Mouse (Mus musculus) thymus, postnatal 14 days (tissue): Measurements from ENCODE around the gene Ogdh.
"Not testable (repeated sequence)": the region's sequence is repeated elsewhere in the genome, so short reads cannot be mapped to it uniquely, and the experiment has no call there.

ENCODE experiments used
- DNase-seq: peaks from one replicate; pipeline ENCODE4 v3.0.0; 2021

The Ogdh gene

DNA sequence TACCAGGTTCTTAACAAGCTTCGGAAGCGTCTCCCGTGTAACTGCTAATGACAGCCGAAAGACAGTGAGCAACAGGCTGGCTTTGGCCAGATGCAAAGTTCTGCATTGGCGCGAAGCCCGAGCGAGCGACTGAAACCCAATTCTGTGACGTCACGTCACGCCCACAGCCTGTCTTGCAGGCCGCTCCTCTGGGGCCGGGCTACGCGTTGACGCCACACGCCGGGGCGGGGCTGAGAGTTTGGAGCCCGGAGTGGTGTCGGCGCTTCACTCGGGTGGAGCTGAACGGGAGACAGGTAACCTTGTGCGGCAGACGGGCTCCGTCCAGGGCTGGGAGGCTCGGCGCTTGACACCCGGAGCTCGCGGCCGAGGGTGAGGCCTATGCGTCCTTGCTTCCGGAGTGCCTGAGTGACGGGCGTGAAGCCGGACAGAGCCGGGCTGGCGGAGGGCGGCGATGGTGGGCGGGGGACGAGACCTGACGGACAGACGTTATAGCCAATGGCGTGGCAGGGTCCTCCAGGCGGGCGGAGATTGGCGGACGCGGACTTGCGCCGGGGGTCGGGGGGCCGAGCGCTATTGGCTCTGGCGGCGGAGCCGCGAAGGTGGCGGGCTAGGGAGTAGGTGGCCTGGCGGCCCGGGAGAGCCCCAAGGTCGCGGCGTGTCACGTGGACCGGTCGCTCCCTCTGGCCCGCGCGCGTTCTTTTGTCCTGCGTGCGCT lies at the start of gene Ogdh:
Gene Ogdh, plus strand, starts transcription at position 233 of the 715 bp plus-strand sequence.
- DNase-seq = peak; percentile 99

DNA sequence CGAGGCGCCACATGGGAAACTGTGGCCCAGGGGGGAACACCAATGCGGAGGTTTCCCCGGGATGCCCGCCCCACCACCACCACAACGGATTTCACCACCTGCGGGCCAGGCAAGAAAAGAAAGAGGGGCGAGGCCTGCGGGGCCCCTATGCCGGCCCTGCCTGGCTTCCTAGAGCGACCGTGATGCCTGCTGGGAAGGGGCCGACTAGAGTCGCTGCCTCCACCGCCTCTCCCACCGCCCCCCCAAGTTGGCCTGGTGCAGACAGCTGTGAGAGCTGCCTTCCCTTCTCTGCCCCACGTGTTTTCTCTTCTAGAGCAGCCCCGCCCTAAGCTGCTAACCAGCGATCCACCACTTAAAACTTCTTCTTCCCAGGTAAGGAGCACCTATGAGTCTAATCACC lies 46.7 kb upstream of the Ogdh start:
- no peak for DNase-seq

DNA sequence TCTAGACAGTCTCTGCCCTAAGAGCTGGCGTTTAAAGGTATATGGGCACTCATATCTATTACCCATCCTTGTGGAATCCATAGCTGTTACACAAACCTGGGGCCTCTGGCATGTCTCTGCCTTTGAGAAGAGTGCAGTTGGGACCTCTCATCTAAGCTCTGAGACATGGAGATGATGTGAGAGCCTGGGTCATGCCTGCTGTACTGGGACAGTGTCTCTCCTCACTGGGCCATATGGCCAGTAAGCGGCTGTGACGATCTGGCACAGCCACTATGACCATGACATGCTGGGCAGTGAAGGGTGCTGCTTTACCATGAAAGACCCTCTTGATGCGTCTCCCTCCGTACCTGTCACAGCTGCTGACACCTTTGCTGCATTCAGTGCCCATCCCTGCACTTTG lies 39.2 kb upstream of the Ogdh start:
- no peak for DNase-seq

DNA sequence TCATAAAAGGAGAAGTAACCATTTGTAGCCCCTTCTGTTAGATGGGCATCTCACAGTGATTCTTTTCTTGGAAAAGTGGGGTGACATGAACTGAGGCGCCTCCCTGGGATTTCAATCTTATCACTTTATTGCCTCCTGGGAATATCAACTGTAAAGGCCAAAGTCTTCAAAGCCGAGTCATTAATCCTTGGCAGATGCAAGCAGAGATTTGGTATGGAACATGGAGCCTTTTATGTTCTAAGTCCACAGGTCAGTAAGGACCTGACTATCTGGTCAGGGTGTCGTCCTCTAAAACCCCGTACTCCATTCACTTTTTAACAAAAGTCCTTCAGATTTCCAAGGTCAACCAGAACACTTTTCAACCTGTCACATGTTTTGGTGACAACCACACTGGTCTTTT lies 38.6 kb upstream of the Ogdh start:
- DNase-seq = no peak

DNA sequence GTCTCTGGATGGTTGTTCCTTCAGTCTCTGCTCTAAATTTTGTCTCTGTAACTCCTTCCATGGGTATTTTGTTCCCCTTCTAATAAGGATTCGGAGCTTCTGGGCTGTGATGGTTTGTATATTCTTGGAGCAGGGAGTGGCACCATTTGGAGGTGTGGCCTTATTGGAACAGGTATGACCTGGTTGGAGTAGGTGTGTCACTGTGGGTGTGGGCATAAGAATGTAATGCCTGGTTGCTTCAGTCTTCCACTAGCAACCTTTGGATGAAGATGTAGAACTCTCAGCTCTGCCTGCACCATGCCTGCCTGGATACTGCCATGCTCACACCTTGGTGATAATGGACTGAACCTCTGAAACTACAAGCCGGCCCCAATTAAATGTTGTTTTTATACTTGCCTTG lies 36.8 kb upstream of the Ogdh start:
- not testable (repeated sequence) for DNase-seq

DNA sequence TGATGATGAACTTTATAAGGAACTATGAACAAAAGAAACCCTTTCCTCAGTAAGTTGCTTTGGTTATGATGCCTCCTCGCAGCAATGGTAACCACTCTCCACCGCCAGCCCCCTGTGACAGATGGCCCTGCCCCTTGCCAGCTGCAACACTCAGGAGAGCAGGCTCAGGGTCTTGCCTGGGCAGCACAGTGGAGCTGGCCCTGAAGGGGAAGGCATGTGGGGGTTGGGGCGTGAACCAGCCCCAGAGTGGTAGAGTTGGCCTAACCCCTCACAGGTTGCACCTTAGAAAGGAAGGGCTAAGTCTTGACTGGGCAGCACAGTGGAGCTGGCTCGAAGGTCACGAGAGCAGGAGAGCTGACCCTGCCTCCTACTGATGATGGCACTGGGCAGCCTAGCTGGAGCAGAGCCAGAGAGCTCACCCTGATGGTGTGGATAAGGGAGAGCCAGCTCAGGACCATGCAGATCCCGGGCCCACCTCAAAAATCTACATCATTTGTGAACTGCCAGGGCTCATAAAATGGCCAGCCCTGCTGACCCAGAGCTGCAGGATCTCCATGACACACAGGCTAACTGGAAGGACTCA lies 34.9 kb upstream of the Ogdh start:
- DNase-seq = no peak

DNA sequence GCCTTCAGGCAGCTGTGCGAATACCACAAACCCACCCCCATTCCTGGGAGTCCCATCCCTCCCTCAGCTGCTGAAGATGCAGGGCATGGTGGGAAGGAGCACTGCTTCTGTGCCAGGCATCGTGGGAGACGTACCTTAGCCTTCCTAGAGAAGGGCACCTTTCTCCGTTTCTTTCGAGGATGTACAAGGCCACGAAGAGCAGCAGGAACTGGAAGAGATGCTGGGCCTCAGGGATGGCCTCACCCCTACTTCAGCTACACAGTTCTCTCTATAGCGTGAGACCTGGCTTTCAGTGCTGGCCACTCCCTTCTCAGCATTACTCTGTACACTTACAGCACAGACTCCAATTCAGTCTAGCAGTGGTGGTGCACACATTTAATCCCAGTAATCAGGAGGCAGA lies 32.0 kb upstream of the Ogdh start:
- no peak for DNase-seq

DNA sequence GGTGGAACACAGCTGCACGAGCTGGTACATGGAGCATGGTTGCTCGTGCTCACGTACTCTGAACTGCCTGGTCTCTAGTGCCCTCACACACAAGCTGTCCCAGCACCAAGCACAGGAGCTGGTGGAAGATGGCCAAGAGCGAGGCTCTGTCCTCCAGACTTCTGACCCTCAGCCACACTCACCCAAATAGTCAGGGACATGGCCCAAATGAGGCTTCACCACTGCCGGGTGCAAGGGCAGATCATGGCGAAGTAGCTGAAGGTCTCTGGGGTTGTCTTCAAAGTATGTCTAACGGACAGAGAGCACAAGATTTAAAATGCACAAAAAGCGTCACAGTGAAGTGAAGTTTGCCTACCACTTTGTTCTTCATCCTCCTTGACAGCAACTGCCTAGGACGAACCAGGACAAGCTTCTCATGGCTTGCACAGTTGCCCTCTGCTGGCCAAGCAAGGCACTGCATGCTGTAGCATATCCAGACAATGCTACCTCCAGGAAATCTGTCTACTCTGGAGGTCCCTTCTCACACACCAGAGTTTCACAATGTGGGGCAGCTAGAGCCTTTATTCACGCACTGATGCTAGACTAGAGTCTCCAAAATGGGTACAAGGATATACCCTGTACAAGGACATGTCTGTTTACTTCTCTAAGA lies 29.9 kb upstream of the Ogdh start:
- DNase-seq = peak; percentile 75

DNA sequence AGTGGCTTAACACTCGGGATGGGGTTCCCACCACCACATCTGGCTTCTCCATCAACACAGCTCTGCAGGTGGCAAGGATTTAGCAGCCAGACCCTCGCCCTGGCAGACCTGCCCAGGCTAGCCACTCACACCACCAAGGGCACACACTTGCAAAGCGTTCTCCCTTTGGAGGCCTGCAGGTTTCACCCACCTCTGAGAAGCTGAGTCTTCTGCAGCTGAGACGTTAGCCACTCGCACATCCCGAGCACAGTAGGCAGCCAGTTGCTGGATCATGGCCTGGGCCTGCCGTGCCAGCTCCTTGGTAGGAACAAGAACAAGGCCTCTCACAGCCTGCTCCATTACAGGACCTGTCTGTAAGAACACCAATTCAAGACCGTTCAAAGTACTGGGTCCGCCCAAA lies 24.8 kb upstream of the Ogdh start:
- no peak for DNase-seq

DNA sequence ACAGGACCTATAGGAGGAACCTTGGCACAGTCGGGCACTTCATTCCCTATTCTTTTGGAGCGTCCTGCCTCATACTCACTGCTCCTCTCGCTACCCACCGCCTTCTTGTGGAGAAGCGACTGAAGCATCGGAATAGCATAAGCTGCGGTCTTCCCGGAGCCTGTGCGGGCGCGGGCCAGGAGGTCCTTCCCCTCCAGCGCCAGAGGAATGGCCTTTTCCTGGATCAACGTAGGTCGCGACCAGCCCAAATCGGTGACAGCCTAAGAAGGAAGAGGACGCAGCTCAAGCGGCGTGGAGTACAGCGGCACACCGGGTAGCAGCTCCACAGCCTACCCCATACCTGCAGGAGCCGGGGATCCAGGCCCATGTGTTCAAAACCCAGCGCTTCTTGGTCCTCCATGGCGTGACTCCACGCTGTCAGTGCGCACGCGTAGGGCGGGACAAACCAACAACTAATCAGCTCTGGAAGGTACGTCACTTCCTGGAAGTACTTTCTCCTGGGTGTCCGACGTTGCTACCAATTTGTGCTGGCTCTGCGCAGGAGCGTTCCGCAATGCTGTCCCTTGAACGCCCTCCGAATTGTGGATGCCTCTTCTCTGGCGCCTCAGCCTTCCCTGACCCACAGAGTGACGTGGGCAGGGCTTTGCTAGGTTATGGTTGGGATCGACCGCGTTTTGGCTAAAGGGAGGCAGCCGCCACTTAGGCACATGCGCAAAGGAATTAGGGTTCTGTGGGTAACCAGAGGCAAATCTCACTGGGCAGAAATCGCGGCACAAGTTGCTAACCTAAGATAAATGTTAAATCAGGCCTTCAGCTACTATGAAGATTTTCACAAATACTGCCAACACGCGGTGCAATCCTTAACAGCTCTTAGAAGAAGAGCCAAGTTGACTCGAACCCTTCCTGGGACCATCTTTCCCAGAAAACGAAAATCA lies 23.8 kb upstream of the Ogdh start, which contains the start of gene Ddx56:
Gene Ddx56, minus strand, starts transcription at position 453 of the 935 bp plus-strand sequence.
- DNase-seq = peak; percentile 91

DNA sequence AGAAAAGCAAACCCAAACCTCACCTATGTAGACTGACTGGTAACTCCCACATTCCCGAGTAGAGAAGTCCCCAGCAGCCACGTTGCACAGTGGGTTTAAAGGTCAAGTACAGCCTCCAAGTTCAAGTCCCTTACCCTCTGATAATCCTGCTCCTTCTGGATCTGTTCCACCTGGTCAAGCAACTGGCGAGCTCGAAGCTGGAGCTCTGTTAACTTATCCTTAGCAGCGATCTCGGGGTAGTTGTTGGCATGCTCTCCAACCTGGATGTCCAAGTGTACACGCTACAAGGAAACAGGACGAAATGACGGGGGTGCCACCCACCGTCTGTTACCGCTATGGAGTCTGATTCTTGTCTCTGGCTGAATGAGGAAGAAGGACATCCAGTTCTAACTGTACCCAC lies 17.8 kb upstream of the Ogdh start:
- no peak for DNase-seq

DNA sequence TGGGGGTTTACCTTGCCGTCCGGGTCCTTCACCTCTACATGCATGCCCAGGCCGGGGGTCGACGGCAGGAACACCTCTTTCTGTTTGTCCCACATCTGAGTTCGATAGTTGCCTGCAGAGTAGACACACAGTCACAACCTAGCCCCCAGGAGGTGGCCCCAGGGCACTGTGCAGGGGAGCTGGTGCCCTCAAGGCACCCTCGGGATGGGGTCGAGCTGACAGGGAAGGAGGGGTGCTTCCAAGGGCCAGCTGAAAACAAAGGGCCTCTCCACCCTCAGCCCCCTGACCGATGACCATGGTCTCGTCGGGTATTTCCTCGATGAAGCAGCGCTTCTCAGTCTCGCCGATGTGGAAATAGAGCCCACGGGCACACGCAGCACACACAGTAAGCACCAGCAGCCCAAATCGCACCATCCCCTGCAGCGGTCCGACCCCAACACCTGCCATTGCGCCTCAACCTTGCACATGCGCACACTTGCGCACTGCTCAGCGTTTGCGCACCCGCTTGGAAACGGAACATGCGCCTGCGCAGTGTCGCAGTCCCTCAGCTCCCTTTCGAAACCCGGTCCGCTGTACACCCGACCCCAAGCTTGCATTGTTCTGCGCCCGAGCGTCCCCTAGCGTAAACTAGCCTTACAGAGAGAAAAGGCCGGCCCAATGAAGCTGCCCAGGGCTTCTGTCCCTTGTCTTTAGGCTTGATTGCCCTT lies 16.9 kb upstream of the Ogdh start, which contains the start of gene Tmed4:
Gene Tmed4, minus strand, starts transcription at position 484 of the 707 bp plus-strand sequence.
- DNase-seq = peak; percentile 99

DNA sequence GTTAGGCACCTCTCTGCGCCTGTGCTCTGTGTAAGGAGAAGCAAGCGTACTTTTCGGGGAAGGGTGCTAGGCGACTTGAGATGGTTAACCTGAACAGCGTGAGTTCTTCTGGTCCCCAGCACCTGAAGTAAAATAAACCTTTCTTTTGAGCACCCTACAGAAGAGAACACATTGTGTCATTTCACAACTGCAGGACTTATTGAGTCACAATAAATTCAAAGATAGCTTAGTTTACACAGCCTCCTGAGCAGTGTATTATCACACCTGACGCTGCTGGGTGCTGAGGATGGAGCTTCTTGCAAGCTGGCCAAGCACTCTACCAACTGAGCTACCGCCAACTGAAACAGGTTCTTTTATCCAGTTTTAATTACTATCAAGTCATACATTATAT lies 16.3 kb upstream of the Ogdh start:
- no peak for DNase-seq

DNA sequence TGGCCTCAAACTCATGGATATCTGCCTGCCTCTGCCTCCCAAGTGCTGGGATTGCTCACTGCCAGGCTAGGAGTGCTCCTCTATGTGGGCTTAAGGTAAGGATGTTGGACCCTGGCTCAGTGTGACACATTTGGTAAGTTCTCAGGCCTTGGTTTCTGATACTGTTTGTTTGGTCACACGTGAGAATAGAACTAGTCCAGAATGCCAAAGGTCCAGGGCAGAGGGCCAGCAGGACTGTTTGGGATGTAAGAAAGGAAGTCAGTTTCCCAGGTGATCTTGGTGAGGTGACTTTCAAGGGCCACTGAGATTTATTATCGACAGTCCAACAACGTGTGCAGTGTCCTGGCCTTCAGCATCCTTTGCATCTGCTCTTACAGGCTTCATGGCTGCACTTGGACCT lies 15.0 kb upstream of the Ogdh start:
- DNase-seq = no peak

DNA sequence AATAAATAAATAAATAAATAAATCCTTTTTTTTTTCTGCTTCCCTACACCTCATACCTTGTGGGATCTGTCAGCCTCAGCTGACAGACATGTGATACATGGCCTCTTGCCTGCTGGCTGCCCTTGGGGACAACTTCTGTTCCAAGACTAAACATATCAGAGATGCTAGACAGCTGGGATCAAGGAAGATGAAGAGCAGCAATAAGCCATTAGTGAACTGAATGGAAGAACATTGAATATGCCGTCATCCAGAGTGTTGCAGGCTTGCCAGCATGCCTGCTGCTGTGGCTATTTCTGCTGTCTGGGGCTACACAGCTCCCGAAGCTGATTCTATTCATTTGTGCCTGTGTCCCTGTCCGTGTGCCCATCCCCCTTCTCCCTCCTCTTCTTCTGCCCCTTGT lies 8.5 kb upstream of the Ogdh start:
- DNase-seq = no peak

DNA sequence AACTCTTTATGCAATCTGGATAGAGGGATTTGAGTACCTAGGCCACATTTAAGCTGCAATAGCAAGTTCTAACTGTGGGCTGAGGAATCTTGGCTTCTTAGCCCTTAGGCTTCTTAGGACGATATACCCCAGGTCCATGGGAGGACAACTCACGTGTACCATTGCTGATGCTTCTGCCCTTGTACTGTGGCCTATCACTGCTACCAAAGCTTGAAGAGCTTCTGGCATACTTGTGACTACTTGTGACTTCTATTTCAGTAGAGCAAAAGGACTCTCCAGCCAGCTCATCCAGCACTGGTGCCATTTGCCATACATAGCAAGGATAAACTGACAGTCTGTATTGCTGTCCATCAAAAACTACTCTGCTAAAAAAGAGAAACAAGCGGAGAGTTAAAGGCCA lies 1.3 kb upstream of the Ogdh start:
- no peak for DNase-seq

DNA sequence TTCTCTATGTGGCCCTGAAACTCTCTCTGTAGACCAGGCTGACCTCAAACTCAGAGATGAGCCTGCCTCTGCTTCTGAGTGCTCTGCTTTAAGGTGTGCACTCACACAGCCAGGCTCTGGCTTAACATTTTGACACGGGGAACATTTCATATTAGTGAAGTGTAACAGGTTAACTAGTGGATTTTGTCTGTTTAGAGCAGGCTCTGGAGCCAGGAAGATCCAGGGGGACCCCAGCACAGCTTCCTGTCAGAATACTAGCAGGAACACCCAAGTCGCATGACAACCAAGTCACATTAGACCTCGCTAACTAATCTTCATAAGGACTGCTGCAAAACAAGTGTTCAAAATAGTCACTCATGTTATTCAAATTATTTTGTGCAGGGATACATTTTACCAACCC lies 550 bp upstream of the Ogdh start:
- peak; percentile 13 for DNase-seq

DNA sequence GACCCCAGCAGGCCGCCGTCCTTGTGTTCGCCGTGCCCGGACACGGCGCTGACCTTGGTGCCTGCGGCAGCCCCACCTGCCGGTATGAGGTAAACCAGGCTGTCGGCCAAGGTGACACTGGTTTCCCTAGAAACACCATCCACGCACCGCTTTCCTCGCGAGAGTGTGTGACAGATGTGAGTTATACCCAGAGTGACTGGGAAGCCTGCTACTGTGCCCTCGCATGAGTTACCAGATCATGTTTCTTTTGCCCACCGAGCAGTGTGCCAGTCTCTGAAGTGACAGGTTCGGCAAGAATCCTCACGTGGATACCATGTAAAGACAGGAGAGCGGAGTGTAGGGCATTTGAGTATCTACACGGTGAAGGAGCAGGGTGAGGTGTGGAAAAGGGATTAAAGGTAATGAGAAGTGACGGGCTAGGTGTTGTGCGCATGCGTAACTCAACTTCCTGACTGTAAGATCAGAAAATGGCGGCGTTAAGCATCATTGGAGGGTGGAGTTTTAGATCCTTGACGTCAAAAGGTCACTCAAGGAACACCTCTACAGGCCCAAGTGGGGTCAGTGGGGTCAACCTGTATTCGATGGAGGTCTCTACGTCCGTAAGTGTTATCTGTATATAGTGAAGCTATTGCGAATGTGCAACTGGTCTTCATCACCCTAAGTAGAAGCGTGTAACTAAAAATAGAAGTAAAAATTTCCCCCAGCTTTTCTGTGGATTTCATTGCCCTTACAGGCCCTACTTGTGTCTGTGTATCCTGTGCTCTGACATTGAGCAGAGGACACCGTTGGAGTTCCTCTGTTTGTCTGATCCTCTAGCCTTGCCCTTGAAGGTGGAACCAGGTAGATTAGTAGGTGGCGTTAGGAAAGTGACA lies 919 bp downstream of the Ogdh start:
- DNase-seq = peak; percentile 72

DNA sequence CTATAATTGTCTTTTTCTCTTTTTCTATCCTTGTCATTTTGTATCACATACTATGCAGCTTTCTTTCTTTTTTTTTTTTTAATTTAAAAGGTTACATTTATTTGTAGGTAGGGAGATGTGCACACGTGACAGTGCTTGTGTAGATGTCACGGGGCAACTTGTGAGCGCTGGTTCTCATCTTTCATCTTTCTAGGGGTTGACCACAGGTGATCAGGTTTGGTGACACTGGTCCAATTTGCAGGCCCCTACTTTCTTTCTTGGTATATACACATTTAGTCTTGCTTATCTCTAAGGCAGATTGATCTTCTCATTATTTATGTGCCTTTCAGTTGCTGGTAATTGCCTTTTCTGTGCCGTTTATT lies 1.5 kb downstream of the Ogdh start:
- DNase-seq = no peak

DNA sequence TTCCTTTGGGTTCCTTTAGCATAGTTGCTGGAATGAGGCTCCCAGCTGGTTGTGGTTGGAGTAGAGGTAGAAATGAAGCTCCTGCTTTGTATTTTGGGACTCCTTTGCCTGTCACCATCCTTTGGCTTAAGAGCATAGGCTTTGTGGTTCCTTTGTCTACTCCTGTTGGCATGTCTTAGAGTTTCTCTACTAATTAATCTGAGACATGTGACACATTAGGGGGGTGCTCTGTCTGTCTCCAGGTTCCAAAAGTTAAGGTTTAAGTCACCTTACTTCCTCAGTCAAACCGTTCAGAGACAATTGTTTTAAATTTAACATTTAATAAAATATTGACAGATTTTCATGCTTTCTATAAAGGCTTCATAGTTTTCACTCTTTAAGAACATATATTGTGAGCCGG lies 2.2 kb downstream of the Ogdh start:
- no peak for DNase-seq

DNA sequence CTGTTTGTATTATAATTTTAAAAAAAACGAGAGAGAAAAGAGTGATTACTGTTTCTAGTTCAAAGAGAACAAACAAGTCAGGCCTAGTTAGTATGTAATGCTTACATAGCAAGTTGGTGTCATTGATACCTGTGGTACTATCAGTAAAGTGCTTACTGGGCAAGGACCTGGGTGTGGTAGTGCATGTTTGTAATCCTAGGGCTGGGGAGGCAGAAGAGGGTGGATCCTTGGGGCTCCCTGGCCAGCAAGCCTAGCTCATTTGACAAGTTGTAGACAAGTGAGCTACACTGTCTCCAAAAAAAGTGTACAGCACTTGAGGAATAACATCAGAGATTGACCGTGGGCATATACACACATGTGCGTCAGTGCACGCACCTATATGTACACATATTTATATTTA lies 3.2 kb downstream of the Ogdh start:
- DNase-seq = no peak

DNA sequence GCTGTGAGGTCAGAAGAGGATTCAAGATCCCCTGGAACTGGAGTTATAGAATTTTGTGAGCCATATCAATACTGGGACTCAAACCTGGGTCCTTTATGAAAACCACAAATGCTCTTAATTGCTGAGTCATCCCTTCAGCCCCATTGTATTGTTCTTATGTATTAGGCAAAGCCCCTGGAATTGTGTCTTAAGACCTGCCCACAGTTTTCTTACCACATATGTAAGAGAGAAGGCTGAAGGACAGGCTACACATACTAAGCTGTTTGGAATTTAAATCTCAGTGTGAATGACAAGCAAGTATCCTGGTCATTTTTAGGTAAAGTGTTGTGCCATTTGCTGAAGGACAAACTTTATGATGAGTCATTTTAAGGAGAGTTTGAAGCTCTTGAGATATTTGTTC lies 4.6 kb downstream of the Ogdh start:
- DNase-seq = no peak
